Mouse (Mus musculus): ENCODE results near the gene Pik3ip1.

- TF ChIP-seq CTCF (IDR thresholded peaks at IDR 0.05; ENCODE audit: control insufficient read depth, insufficient read depth, insufficient read length) (no peak), MYOG (IDR thresholded peaks at IDR 0.05; ENCODE audit: control insufficient read depth, extremely low read depth, insufficient read length) (no peak), MAX (IDR thresholded peaks at IDR 0.05) (no peak), USF1 (IDR thresholded peaks at IDR 0.05; ENCODE audit: low read depth) (no peak), CEBPB (IDR thresholded peaks at IDR 0.05; ENCODE audit: low read depth) (no peak), MYOD1 (IDR thresholded peaks at IDR 0.05; ENCODE audit: control insufficient read depth, insufficient read length, low read depth) (no peak)
These were observed 38.7 kb upstream of the Pik3ip1 start for GRCm38 (mm10) chr11:3291311-3292061.

Measured in C2C12 (cell line).